Mouse (Mus musculus): ENCODE data around the gene Hpse2.
"Not testable (repeated sequence)": the region's sequence is repeated elsewhere in the genome, so short reads cannot be mapped to it uniquely, and the experiment has no call there.

Hpse2 gene

GRCm38 (mm10) chr19:42780156-42780538, 608.0 kb downstream of the Hpse2 start:
- in situ Hi-C loops (cut with MseI, MboI), result not testable (repeated sequence)

- in situ Hi-C loops (cut with MseI, MboI), result loop anchor here in 1 of 2 experiments (5.0 kb wide), 1 partner anchor 117 kb away; no protein-coding TSS in a partner anchor
Measured at GRCm38 (mm10) chr19:42779531-42780155, 608.5 kb downstream of the Hpse2 start, which contains the start of gene Hps1. Gene Hps1 (minus strand): TSS chr19:42779978.

- in situ Hi-C loops (cut with MseI, MboI), result loop anchor here in 1 of 2 experiments (5.0 kb wide), 1 partner anchor 116 kb away; no protein-coding TSS in a partner anchor
Measured at GRCm38 (mm10) chr19:42777801-42778200, 610.4 kb downstream of the Hpse2 start.

- in situ Hi-C loops (cut with MseI, MboI), result loop anchor here in 1 of 2 experiments (5.0 kb wide), 1 partner anchor 115 kb away; no protein-coding TSS in a partner anchor
Measured at GRCm38 (mm10) chr19:42776813-42777212, 611.3 kb downstream of the Hpse2 start.

GRCm38 (mm10) chr19:42770141-42770872, 617.8 kb downstream of the Hpse2 start:
- in situ Hi-C loops (cut with MseI, MboI), result no loop called here

- in situ Hi-C loops (cut with MseI, MboI), result no loop called here
Measured at GRCm38 (mm10) chr19:42769648-42770047, 618.5 kb downstream of the Hpse2 start.

GRCm38 (mm10) chr19:42767361-42767760, 620.8 kb downstream of the Hpse2 start:
- in situ Hi-C loops (cut with MseI, MboI), result no loop called here

- in situ Hi-C loops (cut with MseI, MboI), result no loop called here
Measured at GRCm38 (mm10) chr19:42764398-42764797, 623.8 kb downstream of the Hpse2 start.

GRCm38 (mm10) chr19:42756671-42757070, 631.5 kb downstream of the Hpse2 start:
- in situ Hi-C loops (cut with MseI, MboI), result no loop called here

- in situ Hi-C loops (cut with MseI, MboI), result no loop called here
Measured at GRCm38 (mm10) chr19:42755148-42755870, 632.8 kb downstream of the Hpse2 start.

- in situ Hi-C loops (cut with MseI, MboI), result no loop called here
Measured at GRCm38 (mm10) chr19:42753141-42753917, 634.8 kb downstream of the Hpse2 start.

- in situ Hi-C loops (cut with MseI, MboI), result no loop called here
Measured at GRCm38 (mm10) chr19:42752363-42752931, 635.7 kb downstream of the Hpse2 start, which contains the start of gene Pyroxd2. Gene Pyroxd2 (minus strand): TSS chr19:42752775.

- in situ Hi-C loops (cut with MseI, MboI), result no loop called here
Measured at GRCm38 (mm10) chr19:42750196-42750595, 638.0 kb downstream of the Hpse2 start.

GRCm38 (mm10) chr19:42746702-42747101, 641.5 kb downstream of the Hpse2 start:
- in situ Hi-C loops (cut with MseI, MboI), result no loop called here

GRCm38 (mm10) chr19:42745869-42746224, 642.3 kb downstream of the Hpse2 start:
- in situ Hi-C loops (cut with MseI, MboI), result no loop called here

GRCm38 (mm10) chr19:42745084-42745868, 642.9 kb downstream of the Hpse2 start:
- in situ Hi-C loops (cut with MseI, MboI), result no loop called here

- in situ Hi-C loops (cut with MseI, MboI), result no loop called here
Measured at GRCm38 (mm10) chr19:42744162-42744586, 644.0 kb downstream of the Hpse2 start.

- in situ Hi-C loops (cut with MseI, MboI), result no loop called here
Measured at GRCm38 (mm10) chr19:42743261-42743660, 644.9 kb downstream of the Hpse2 start.

- in situ Hi-C loops (cut with MseI, MboI), result no loop called here
Measured at GRCm38 (mm10) chr19:42741884-42742283, 646.3 kb downstream of the Hpse2 start.
